Mouse (Mus musculus) cerebellum, adult 2 months (tissue): ENCODE measurements around the gene Zfp101.

Source experiments
- CTCF ChIP-seq: fragments of 200-500 bp; IDR thresholded peaks from 2 replicates; pipeline ENCODE4 v1.5.1; 2011; ENCODE audit warnings: low read depth, mild to moderate bottlenecking, control low read depth, low read length, moderate library complexity, borderline replicate concordance; ENCODE audit not compliant: insufficient read depth
- POLR2A ChIP-seq: fragments of 200-500 bp; IDR thresholded peaks from 2 replicates; pipeline ENCODE4 v1.6.1; 2011; ENCODE audit warnings: low read length, control low read depth, borderline replicate concordance; ENCODE audit not compliant: insufficient read depth

DNA sequence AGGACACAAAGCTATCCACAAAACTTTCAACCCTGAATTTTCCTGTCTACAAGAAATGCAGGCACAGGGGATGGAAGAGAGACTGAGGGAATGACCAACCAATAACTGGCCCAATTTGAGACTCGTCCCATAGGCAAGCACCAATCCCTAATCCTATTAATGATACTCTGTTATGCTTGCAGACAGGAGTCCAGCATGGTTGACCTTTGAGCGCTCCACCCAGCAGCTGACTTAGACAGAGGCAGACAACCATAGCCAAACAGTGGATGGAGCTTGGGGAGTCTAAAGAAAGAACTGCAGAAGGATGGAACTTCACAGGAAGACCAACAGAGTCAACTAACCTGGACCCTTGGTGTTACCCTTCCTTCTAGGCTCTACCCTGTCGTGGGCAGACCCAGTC, 21.6 kb downstream of the Zfp101 start:
- TF ChIP-seq CTCF (no peak), POLR2A (no peak)
